ENCODE assay signal across 21 mouse cellular contexts in the genomic region with DNA sequence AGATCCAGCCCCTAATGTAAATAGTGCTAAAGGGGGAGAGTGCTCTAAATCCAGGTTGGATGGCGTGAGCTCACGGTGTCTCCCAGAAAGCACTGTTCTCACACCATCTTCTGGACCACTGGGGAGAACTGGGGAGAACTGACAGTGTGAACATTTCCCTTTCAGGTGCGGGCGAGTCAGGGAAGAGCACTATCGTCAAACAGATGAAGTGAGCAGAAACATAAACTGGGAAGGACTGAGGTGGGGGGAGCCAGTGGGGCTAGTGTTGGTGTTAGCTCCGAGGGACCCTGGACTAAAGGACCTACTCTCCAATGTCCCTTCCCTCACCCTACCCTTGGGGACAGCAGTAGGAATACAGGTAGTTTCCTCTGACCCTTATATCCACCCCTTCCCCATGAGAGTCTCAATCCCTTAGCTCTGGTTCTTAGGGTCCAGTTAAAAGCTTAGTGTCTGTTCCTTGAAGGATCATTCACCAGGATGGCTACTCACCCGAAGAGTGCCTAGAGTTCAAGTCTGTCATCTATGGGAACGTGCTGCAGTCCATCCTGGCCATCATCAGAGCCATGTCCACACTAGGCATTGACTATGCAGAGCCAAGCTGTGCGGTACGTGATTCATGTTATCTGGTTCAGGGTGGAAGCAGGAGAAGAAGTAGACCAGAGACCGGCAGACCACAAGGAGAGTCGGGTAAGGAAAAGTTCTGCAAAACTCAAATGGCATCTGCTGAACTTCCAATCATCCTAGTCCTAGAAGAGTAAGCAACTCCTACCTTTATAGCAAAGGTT. TPM values are rescaled to one million over a fixed set of nuclear protein-coding genes. Genes with fewer than 3 reads are reported as not detected.
DNase-seq lines count a peak whose midpoint lies in the region; ATAC-seq lines count a peak whose summit lies in the region.
"Had no signal": no experiment of that assay in that cellular context is flagged by ENCODE, and none has a peak within 500 bp of the region (broad histone marks: within the 10 kb centered on the region; RNA-seq: fewer than 3 reads in every experiment).

No protein-coding gene starts in this region.

- peak overlapping the region; percentile 17; the same call in 1 of the 2 replicates for H3K4me2 ChIP-seq in heart, embryonic 13.5 days
- peak overlapping the region; percentile 63; the same call in 1 of the 2 replicates for H3K4me2 ChIP-seq in liver, embryonic 11.5 days
- H3K4me2 ChIP-seq in liver, embryonic 15.5 days: peak overlapping the region; percentile 65
- H3K4me2 ChIP-seq: embryonic facial prominence, embryonic 13.5 days; heart, embryonic 15.5 days; hindbrain, embryonic 14.5 days; intestine, embryonic 15.5 days had no signal

- H3K4me3 ChIP-seq in heart, embryonic 13.5 days: no peak overlapping the region
- no peak overlapping the region for H3K4me3 ChIP-seq in liver, embryonic 11.5 days (ENCODE audit: low read depth, low read length)
- no peak overlapping the region for H3K4me3 ChIP-seq in liver, embryonic 15.5 days (replicated peaks)
- H3K4me3 ChIP-seq: embryonic facial prominence, embryonic 13.5 days; forebrain, embryonic 10.5 days; heart, embryonic 15.5 days; hindbrain, embryonic 10.5 days; intestine, embryonic 15.5 days had no signal

- no peaks in the 10 kb centered on the region for H3K36me3 ChIP-seq in heart, embryonic 13.5 days
- no peaks in the 10 kb centered on the region for H3K36me3 ChIP-seq in liver, embryonic 11.5 days (ENCODE audit: control insufficient read depth, insufficient read depth, low read length)
- H3K36me3 ChIP-seq in liver, embryonic 15.5 days (replicated peaks): no peaks in the 10 kb centered on the region
- H3K36me3 ChIP-seq: embryonic facial prominence, embryonic 13.5 days; forebrain, embryonic 10.5 days; heart, embryonic 15.5 days; hindbrain, embryonic 10.5 days; intestine, embryonic 15.5 days had no signal

- peaks cover 18% of the 10 kb centered on the region for H3K4me1 ChIP-seq in heart, embryonic 13.5 days
- H3K4me1 ChIP-seq in liver, embryonic 11.5 days (replicated peaks; ENCODE audit: control insufficient read depth, insufficient read depth, low read length): peaks cover 56% of the 10 kb centered on the region
- H3K4me1 ChIP-seq in liver, embryonic 15.5 days (replicated peaks): peaks cover 80% of the 10 kb centered on the region
- H3K4me1 ChIP-seq: hindbrain, embryonic 10.5 days; intestine, embryonic 15.5 days had no signal

- H3K9me3 ChIP-seq in heart, embryonic 13.5 days: no peaks in the 10 kb centered on the region
- H3K9me3 ChIP-seq in liver, embryonic 11.5 days (ENCODE audit: control insufficient read depth, low read length): no peaks in the 10 kb centered on the region
- no peaks in the 10 kb centered on the region for H3K9me3 ChIP-seq in liver, embryonic 15.5 days (replicated peaks)
- H3K9me3 ChIP-seq: embryonic facial prominence, embryonic 13.5 days; forebrain, embryonic 10.5 days; heart, embryonic 15.5 days; hindbrain, embryonic 10.5 days; intestine, embryonic 15.5 days had no signal

- no peak for ATAC-seq in heart, embryonic 13.5 days (ENCODE audit: extremely low read depth, insufficient number of reproducible peaks, low FRiP score, low TSS enrichment)
- no peak for ATAC-seq in liver, embryonic 11.5 days (replicated peaks; ENCODE audit: low FRiP score)
- ATAC-seq in liver, embryonic 15.5 days (ENCODE audit: insufficient read depth): no peak
- ATAC-seq: forebrain, embryonic 14.5 days; intestine, embryonic 15.5 days had no signal

- WGBS in heart, embryonic 13.5 days: 80% methylated on average over 12 of the region's 12 CpGs
- 77% methylated on average over 12 of the region's 12 CpGs for WGBS in liver, embryonic 11.5 days
- 63% methylated on average over 12 of the region's 12 CpGs for WGBS in liver, embryonic 15.5 days (ENCODE audit: insufficient replicate concordance)

- no peak for DNase-seq in heart, postnatal 25 days (ENCODE audit: low spot score)
- no peak for DNase-seq in liver, embryonic 11.5 days (ENCODE audit: low spot score)
- DNase-seq in adrenal gland, postnatal 25 days: no peak
- DNase-seq in gastrocnemius, postnatal 25 days: no peak
- DNase-seq in right cerebral cortex, postnatal 4 days: no peak
- DNase-seq: adrenal gland, postnatal 14 days; cerebellum, adult 18-20 months; cerebellum, adult 9-11 months; cerebellum, postnatal 36 days; heart, postnatal 14 days had no signal

- H3K27me3 ChIP-seq in heart, embryonic 13.5 days (replicated peaks): no peaks in the 10 kb centered on the region
- no peaks in the 10 kb centered on the region for H3K27me3 ChIP-seq in liver, embryonic 11.5 days (replicated peaks; ENCODE audit: control insufficient read depth, insufficient read depth, low read length)
- H3K27me3 ChIP-seq in liver, embryonic 15.5 days: no peaks in the 10 kb centered on the region
- H3K27me3 ChIP-seq: embryonic facial prominence, embryonic 13.5 days; heart, embryonic 15.5 days; intestine, embryonic 15.5 days had no signal

- no peak overlapping the region; the same call in 1 of the 2 replicates for H3K27ac ChIP-seq in heart, embryonic 13.5 days (replicated peaks)
- H3K27ac ChIP-seq in liver, embryonic 11.5 days (ENCODE audit: low read depth, low read length): 0 out of 2 replicates have a peak overlapping the region, but pooled peaks have one; percentile 90
- H3K27ac ChIP-seq in liver, embryonic 15.5 days (replicated peaks): peak overlapping the region; percentile 98
- H3K27ac ChIP-seq: embryonic facial prominence, embryonic 13.5 days; heart, embryonic 15.5 days; hindbrain, embryonic 10.5 days; hindbrain, embryonic 14.5 days; intestine, embryonic 15.5 days had no signal

- intact Hi-C loops in heart, postnatal 25 days (cut with DNase I): no loop called here

- H3K9ac ChIP-seq in heart, embryonic 13.5 days: no peak overlapping the region
- H3K9ac ChIP-seq in liver, embryonic 11.5 days (ENCODE audit: low read depth, low read length): no peak overlapping the region
- H3K9ac ChIP-seq in liver, embryonic 15.5 days: peak overlapping the region; percentile 62; the same call in 1 of the 2 replicates
- H3K9ac ChIP-seq: embryonic facial prominence, embryonic 13.5 days; heart, embryonic 15.5 days; hindbrain, embryonic 14.5 days; intestine, embryonic 15.5 days had no signal

RNA-seq across cellular contexts. Expression of a gene that starts 2.6 kb away (rescaled TPM):
- 0.20 and 1.3 TPM in 2 replicates for polyA plus RNA-seq in heart, embryonic 13.5 days (2015; fragmentation: Nextera tagmentation; extraction: Ambion mirVana)
- not detected for total RNA-seq in heart, postnatal 25 days (2021)
- polyA plus RNA-seq in liver, embryonic 11.5 days (2014; fragmentation: Nextera tagmentation; extraction: Ambion mirVana): 4.2 and 5.4 TPM in 2 replicates
- polyA plus RNA-seq in liver, embryonic 15.5 days (2015; fragmentation: Nextera tagmentation; extraction: Ambion mirVana): 2.7 and 3.8 TPM in 2 replicates
- 13.2 and 13.4 TPM in 2 replicates for total RNA-seq in adrenal gland, postnatal 25 days (2021)
- under 1 TPM in 1 of 2 experiments, not detected in 1; 0.15 TPM for total RNA-seq in gastrocnemius, postnatal 25 days (2021)

RNA-seq across cellular contexts. Expression of a gene that starts 8.7 kb away (rescaled TPM):
- polyA plus RNA-seq in heart, embryonic 13.5 days (2015; fragmentation: Nextera tagmentation; extraction: Ambion mirVana): 29.4 and 30.3 TPM in 2 replicates
- total RNA-seq in heart, postnatal 25 days (2021): 1 to 10 TPM; 4.7 to 6.2 TPM
- 119 and 123 TPM in 2 replicates for polyA plus RNA-seq in liver, embryonic 11.5 days (2014; fragmentation: Nextera tagmentation; extraction: Ambion mirVana)
- 63.7 and 76.6 TPM in 2 replicates for polyA plus RNA-seq in liver, embryonic 15.5 days (2015; fragmentation: Nextera tagmentation; extraction: Ambion mirVana)
- 178 and 283 TPM in 2 replicates for total RNA-seq in adrenal gland, postnatal 25 days (2021)
- 1 to 10 TPM; 3.5 to 5.5 TPM for total RNA-seq in gastrocnemius, postnatal 25 days (2021)

RNA-seq across cellular contexts. Expression of a gene that starts 50.5 kb away (rescaled TPM):
- 15.2 and 16.4 TPM in 2 replicates for polyA plus RNA-seq in heart, embryonic 13.5 days (2015; fragmentation: Nextera tagmentation; extraction: Ambion mirVana)
- 10 to 100 TPM; 10.9 TPM for total RNA-seq in heart, postnatal 25 days (2021)
- 21.2 and 22.8 TPM in 2 replicates for polyA plus RNA-seq in liver, embryonic 11.5 days (2014; fragmentation: Nextera tagmentation; extraction: Ambion mirVana)
- polyA plus RNA-seq in liver, embryonic 15.5 days (2015; fragmentation: Nextera tagmentation; extraction: Ambion mirVana): 18.5 and 19.1 TPM in 2 replicates
- 13.2 and 17.1 TPM in 2 replicates for total RNA-seq in adrenal gland, postnatal 25 days (2021)
- total RNA-seq in gastrocnemius, postnatal 25 days (2021): 10 to 100 TPM; 11.8 to 12.1 TPM

RNA-seq across cellular contexts. Expression of a gene that starts 50.8 kb away (rescaled TPM):
- polyA plus RNA-seq in heart, embryonic 13.5 days (2015; fragmentation: Nextera tagmentation; extraction: Ambion mirVana): 74.7 and 76.3 TPM in 2 replicates
- total RNA-seq in heart, postnatal 25 days (2021): 10 to 100 TPM; 18.5 to 21.3 TPM
- polyA plus RNA-seq in liver, embryonic 11.5 days (2014; fragmentation: Nextera tagmentation; extraction: Ambion mirVana): 146 and 170 TPM in 2 replicates
- 63.4 and 66.5 TPM in 2 replicates for polyA plus RNA-seq in liver, embryonic 15.5 days (2015; fragmentation: Nextera tagmentation; extraction: Ambion mirVana)
- total RNA-seq in adrenal gland, postnatal 25 days (2021): 136 and 143 TPM in 2 replicates
- total RNA-seq in gastrocnemius, postnatal 25 days (2021): 10 to 100 TPM; 11.4 to 11.7 TPM

RNA-seq across cellular contexts. Expression of a gene that starts 59.5 kb away (rescaled TPM):
- polyA plus RNA-seq in heart, embryonic 13.5 days (2015; fragmentation: Nextera tagmentation; extraction: Ambion mirVana): 0.14 TPM in 1 of 2 replicates, not detected in the other
- not detected for total RNA-seq in heart, postnatal 25 days (2021)
- polyA plus RNA-seq in liver, embryonic 11.5 days (2014; fragmentation: Nextera tagmentation; extraction: Ambion mirVana): 0.07 TPM in 1 of 2 replicates, not detected in the other
- 0.02 TPM in 1 of 2 replicates, not detected in the other for polyA plus RNA-seq in liver, embryonic 15.5 days (2015; fragmentation: Nextera tagmentation; extraction: Ambion mirVana)
- 0.49 TPM in 1 of 2 replicates, not detected in the other for total RNA-seq in adrenal gland, postnatal 25 days (2021)
- total RNA-seq in gastrocnemius, postnatal 25 days (2021): not detected
- total RNA-seq: adrenal gland, postnatal 14 days; gastrocnemius, adult 8-10 months; heart, adult 8-10 months; heart, postnatal 14 days had no signal

Comparison
In these comparisons a context has a peak if more than half of its experiments do, and no peak if none do; other contexts are left out.
1. RNA of a gene that starts 2.6 kb away (total RNA-seq): 13.2 to 13.4 TPM in adrenal gland, postnatal 25 days; 0.15 TPM in gastrocnemius, postnatal 25 days and not detected in heart, postnatal 25 days; every median in the first group is over 10 times any median in the second.
2. RNA of a gene that starts 8.7 kb away (total RNA-seq): 178 to 283 TPM in adrenal gland, postnatal 25 days; 4.7 to 6.2 TPM in heart, postnatal 25 days and 3.5 to 5.5 TPM in gastrocnemius, postnatal 25 days; every median in the first group is over 10 times any median in the second.
3. Peak in every context shown above with its lines, with median percentiles within 50 percentile points of each other: H3K4me2 ChIP-seq.